Mouse (Mus musculus) heart, adult 9 months (tissue): ENCODE data around the gene Itga7.

Experiments used
- DNase-seq, 2 experiments: peaks; one replicate each; pipeline ENCODE4 v3.0.0; 2022; ENCODE audit warnings: low spot score in 2 of 2

Gene Itga7

GRCm38 (mm10) chr10:128911430-128911829, 22.2 kb upstream of the Itga7 start:
- DNase-seq: no peak

DNA sequence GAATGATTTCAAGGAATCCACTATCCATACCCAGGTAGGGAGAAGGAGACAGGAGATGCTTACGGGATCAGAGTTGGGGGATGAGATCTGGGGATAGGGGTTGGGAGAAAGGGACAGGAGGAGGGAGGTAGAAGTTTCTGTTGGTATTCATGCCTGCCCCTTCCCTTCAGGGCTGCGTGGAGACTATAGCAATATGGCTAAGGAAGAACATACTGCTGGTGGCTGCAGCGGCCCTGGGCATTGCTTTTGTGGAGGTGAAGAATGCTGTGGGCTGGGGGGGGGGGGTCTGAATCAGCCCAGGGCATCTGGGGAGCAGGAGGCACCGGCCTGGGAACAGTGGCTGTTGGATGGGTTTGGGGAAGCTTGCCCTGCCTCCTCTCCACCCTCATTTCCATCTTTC, 21.4 kb upstream of the Itga7 start:
- no peak for DNase-seq

DNA sequence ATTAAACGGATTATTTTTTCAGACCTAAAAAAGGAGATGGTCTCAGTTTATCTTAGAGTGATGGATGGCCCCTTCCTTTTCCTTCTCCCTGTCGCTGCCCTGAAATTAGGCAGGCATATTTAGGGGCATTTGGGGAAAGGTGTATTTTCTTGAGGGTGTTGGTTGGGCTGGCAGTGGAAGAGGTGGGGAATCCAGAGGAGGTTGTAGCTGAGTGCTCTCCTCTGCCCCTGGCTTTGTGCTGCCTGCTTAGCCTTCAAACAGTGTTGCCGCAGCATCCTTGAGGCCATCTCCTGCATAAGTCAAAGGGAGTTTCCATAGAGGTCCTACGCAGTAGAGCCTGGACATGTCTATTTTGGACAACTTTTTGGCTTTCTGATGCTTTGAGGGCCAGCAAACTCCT, 20.8 kb upstream of the Itga7 start:
- DNase-seq: no peak

DNA sequence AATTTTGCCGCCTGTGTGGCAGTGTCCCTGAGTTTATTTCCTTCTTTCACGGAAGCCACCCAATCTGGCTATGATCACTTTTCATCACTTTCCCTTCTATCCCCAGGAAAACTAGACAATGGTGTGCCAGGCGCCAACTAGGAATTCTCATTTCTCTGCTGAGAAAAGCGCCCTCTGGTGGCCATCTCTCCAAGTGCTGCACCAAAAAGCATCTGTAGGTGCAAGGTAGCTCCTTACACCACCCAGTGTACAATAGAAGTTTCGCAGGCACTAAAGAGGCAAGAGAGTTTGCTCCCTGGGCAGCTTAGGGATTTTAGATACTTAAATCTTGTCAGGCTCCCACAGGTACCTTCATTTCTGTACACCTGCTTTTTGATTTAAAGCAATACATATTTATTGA, 20.4 kb upstream of the Itga7 start:
- DNase-seq: peak in 1 of 2 experiments; percentile 85

- DNase-seq: no peak
These were observed 19.9 kb upstream of the Itga7 start for GRCm38 (mm10) chr10:128913696-128914095.

- DNase-seq: no peak
These were observed 18.1 kb upstream of the Itga7 start for GRCm38 (mm10) chr10:128915550-128915949.

DNA sequence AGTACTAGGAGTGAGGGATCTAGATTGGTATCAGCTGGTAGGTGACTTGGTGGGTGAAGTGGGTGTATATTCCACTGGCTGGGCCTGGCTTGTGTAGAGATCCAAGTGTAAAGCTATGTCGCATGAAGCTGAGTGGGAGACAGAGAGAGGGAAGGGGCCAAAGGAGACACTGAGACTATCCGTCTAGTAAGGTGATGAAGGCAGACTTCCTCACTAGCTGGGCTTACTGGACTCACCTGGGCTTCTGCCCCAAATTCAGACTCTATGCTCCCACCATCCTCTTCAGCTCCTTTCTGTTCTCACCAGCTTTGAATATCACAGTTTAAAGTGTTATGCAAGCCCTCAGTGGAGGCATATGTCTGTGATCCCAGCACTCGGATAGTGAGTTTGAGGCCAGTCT, 17.0 kb upstream of the Itga7 start:
- no peak for DNase-seq

DNA sequence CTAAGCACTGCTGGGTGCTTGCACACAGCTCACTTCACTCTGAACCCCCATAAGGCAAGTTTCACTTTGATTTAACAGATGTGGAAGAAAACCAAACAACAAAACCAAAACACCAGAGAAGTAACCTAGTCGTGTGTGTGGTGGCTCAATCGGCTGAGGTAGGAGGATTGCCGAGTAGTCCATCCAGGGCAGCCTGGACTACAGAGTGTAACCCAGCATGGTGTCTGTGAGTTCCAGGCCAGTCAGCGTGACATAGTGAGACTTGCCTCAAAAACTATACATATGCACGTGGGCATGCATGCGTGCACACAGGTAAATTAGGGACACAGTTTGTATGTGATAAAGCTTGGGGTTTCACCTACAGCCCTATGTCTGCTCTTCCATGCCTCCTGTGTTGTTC, 16.2 kb upstream of the Itga7 start:
- no peak for DNase-seq

- DNase-seq: peak in 1 of 2 experiments; percentile 39
These were observed 15.4 kb upstream of the Itga7 start for GRCm38 (mm10) chr10:128918246-128918645.

GRCm38 (mm10) chr10:128919203-128919631, 14.4 kb upstream of the Itga7 start:
- peak in 1 of 2 experiments; percentile 47 for DNase-seq

- DNase-seq: no peak
These were observed 13.7 kb upstream of the Itga7 start for GRCm38 (mm10) chr10:128919966-128920365.

DNA sequence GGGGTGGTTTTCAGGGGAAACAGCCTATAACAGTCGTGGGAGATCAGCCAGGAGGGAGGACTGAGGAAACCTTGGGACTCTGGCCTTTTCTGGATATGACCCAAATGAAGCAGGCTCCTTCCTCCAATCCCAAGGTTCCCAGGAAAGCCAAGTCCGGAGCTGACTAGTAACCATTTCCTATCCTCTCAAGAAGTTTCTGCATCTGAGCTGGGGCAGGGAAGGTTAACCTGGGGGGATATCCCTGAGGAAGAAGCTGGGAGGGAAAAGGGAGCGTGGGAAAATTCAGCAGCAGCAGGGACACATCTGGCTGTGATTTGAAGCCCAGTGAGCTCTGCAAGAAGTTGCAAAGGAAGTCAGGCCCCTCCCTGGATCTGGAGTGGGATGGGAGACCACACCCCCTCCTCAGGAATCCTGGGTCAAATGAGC, 12.9 kb upstream of the Itga7 start:
- peak; percentile 56 to 74 for DNase-seq

DNA sequence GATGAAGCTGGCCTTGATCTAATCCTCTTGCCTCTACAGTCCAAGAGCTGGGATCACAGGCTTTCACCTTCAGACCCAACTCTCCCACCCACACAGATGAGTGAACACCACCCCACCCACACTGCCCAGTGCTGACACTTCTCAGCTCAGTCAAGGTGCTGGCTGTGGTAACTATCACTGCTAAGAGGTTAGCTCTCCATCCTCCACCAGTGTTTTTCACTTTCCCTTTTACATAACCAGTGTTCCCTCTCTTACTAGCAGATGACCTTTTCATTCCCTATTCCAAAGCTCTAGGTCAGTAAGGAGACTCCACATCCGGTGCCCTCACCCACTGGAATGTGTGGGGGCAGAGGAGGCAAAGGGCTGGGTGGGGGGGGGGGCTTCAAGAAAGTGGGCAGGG, 12.4 kb upstream of the Itga7 start:
- no peak for DNase-seq

- no peak for DNase-seq
These were observed 11.5 kb upstream of the Itga7 start for GRCm38 (mm10) chr10:128921883-128922821.

- DNase-seq: no peak
These were observed 10.9 kb upstream of the Itga7 start, which contains the start of gene Rdh5 for GRCm38 (mm10) chr10:128922822-128923012. Gene Rdh5, minus strand, starts transcription at chr10:128922888.

DNA sequence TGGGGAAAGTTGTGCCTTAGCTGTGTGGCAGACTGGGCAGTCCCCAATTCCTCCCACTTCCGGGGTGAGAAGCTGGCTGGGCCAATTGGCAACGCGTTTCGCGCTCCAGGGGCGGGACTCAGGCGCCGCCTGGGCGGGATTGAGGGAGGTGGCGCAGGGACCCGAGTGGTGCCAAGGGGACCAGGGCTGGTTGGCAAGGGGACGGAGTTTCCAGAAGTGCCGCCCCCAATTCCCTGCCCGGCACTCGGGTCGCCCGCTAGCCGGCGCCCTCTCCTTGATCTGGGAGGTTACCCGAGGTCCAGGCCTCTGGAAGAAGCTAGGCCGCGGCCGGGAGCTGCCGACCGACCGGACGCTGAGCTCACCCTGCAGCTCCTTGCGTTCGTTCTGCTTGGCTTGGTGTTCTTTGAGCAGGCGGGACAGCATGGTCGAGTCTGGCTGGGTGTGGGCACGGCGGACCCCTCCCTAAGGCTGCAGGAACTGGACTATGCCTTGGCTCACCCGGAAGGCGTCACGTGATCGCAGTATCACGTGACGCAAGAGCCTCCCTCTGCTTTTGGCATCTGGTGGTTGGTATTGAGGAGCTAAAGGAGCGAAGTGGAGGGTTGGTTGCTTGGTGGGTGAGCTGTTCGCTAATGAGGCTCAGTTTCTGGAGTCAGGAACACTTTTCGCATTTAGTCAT, 10.5 kb upstream of the Itga7 start:
- DNase-seq: peak; percentile 96

GRCm38 (mm10) chr10:128923935-128924334, 9.7 kb upstream of the Itga7 start, which contains the start of gene Bloc1s1:
Gene Bloc1s1, minus strand, starts transcription at chr10:128924035.
- no peak for DNase-seq

DNA sequence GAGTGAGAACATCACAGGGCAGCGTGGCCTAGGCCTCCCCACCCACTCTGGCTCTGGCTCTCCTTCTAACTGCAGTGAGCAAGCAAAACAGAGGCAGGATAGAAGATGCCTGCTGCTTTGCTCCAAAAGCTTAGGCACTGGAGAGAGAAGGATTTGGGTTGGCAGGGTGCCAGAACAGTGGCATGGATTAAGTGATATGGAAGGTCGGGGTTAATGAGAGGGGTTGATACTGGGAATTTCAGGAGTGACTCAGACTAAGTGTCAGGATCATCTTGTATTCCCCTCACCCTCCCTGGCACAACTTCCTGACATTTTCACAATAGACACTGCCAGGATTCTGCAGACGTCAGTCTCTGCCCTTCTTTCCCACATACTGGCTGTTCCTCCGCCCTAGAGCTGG, 5.3 kb upstream of the Itga7 start:
- no peak for DNase-seq

DNA sequence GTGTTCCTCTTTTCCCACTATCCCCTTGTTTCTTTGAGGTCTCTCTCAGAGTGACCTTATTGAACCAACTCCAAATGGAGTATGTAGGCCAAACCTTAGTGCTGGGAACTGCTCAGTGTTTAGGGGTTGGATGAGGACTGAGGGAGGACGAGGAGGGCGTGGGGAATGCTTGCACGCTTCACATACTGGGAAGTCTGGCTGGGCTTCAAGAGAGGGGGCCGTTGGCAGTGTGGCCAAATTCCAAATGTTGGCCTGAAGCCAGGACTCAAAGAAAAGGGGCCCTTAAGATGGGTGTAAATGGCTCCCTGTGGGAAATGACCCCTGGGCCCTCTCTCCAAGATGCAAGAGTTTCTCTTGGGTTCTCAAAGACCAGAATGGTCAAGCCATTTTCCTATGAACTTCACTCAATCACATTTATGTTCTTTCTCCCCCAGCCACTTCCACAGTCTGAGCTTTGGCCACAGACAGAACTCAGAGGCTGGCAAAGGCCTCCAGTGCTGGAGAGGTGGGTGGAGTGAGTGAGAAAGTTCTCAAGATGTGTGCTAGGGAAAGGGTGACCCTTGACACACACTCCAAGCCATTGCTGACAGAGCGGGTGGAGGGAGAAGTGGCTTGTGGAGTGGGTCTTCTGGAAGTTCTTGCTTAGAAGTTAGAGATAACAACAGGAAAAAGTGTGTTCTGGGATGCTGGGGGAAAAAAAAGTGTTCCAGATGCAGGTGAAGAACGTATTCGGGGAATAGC, 3.8 kb upstream of the Itga7 start:
- no peak for DNase-seq

DNA sequence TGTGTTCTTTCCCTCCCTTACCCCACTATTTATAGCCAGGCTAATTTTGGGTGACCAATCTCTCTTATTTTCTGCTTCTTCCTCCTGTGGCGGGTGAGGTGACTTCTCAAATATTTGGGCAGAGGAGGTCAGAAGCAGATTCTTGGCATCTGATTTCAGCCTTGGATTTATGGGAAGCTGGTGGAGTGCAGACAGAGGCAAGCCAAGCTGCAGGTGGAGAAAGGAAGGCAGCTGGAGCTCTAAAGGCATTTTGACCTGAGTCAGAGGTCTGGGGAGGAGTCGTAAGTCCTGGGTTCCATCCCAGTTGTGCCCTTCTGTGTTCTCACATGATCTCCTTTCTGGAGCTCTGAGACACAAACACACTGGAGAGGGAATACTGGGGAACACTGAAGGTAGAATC, 2.2 kb upstream of the Itga7 start:
- peak in 1 of 2 experiments; percentile 55 for DNase-seq

- no peak for DNase-seq
These were observed 531 bp downstream of the Itga7 start for GRCm38 (mm10) chr10:128933976-128934721.
